In genomic region chr11:112828553-112829287, GRCm38 (mm10) we compare ENCODE assay signal across 28 mouse cellular contexts. TPM values are rescaled to one million over a fixed set of nuclear protein-coding genes. Genes with fewer than 3 reads are reported as not detected.
DNase-seq lines count a peak whose midpoint lies in the region; ATAC-seq and TF ChIP-seq lines count a peak whose summit lies in the region.
"Had no signal": no experiment of that assay in that cellular context is flagged by ENCODE, and none has a peak within 500 bp of the region (broad histone marks: within the 10 kb centered on the region; RNA-seq: fewer than 3 reads in every experiment).

No protein-coding gene starts in this region.

- no peak for TF ChIP-seq EP300 in lung, postnatal 0 days (IDR thresholded peaks at IDR 0.05)
- TF ChIP-seq EP300 in stomach, postnatal 0 days (optimal IDR thresholded peaks at IDR 0.05) = no peak

- H3K36me3 ChIP-seq in lung, embryonic 14.5 days (ENCODE audit: insufficient read depth) = no peaks in the 10 kb centered on the region
- H3K36me3 ChIP-seq in lung, postnatal 0 days (ENCODE audit: insufficient read depth, low read length) = no peaks in the 10 kb centered on the region
- no peaks in the 10 kb centered on the region for H3K36me3 ChIP-seq in stomach, embryonic 15.5 days
- H3K36me3 ChIP-seq in stomach, postnatal 0 days (ENCODE audit: control insufficient read depth, insufficient read depth, low read length) = no peaks in the 10 kb centered on the region
- H3K36me3 ChIP-seq: embryonic facial prominence, embryonic 10.5 days; embryonic facial prominence, embryonic 13.5 days; heart, embryonic 12.5 days; heart, embryonic 15.5 days; hindbrain, embryonic 10.5 days; hindbrain, embryonic 13.5 days had no signal

- no peak for TF ChIP-seq CTCF in lung, embryonic 14.5 days (IDR thresholded peaks at IDR 0.05; ENCODE audit: low read depth)
- no peak for TF ChIP-seq CTCF in lung, postnatal 0 days (IDR thresholded peaks at IDR 0.05)
- no peak for TF ChIP-seq CTCF in stomach, postnatal 0 days (IDR thresholded peaks at IDR 0.05; ENCODE audit: low read depth)

- no peak overlapping the region for H3K4me3 ChIP-seq in lung, embryonic 14.5 days (ENCODE audit: low read depth, low read length)
- H3K4me3 ChIP-seq in lung, postnatal 0 days (ENCODE audit: low read depth, low read length) = no peak overlapping the region
- no peak overlapping the region for H3K4me3 ChIP-seq in stomach, embryonic 15.5 days (replicated peaks)
- no peak overlapping the region for H3K4me3 ChIP-seq in stomach, postnatal 0 days (ENCODE audit: low read depth, low read length)
- H3K4me3 ChIP-seq: embryonic facial prominence, embryonic 10.5 days; embryonic facial prominence, embryonic 13.5 days; erythroblast, embryonic 14.5 days; forebrain, embryonic 13.5 days; heart, embryonic 12.5 days; heart, embryonic 15.5 days; hindbrain, embryonic 10.5 days; hindbrain, embryonic 13.5 days had no signal

- H3K4me1 ChIP-seq in lung, embryonic 14.5 days (ENCODE audit: insufficient read depth) = peaks cover 3% of the 10 kb centered on the region; the same call in 1 of the 2 replicates
- no peaks in the 10 kb centered on the region for H3K4me1 ChIP-seq in lung, postnatal 0 days (ENCODE audit: insufficient read depth, low read depth, low read length)
- no peaks in the 10 kb centered on the region for H3K4me1 ChIP-seq in stomach, embryonic 15.5 days
- no peaks in the 10 kb centered on the region for H3K4me1 ChIP-seq in stomach, postnatal 0 days (replicated peaks; ENCODE audit: control insufficient read depth, insufficient read depth)
- H3K4me1 ChIP-seq: heart, embryonic 12.5 days; heart, embryonic 15.5 days had no signal

- peak; percentile 40 for DNase-seq in lung, embryonic 14.5 days
- DNase-seq in lung, postnatal 0 days (ENCODE audit: low spot score) = no peak
- no peak for DNase-seq in stomach, postnatal 0 days (ENCODE audit: low spot score)
- DNase-seq in large intestine, adult 2 months (ENCODE audit: low read depth, low spot score) = peak; percentile 63
- no peak for DNase-seq in frontal cortex, postnatal 36 days (ENCODE audit: low spot score in 2 of 2)
- DNase-seq: adrenal gland, adult 8-10 months; adrenal gland, postnatal 25 days; cerebellum, adult 11-12 months; cerebellum, adult 8-10 months; cerebellum, postnatal 10 days; cerebellum, postnatal 36 days; embryo, embryonic 11 days; gastrocnemius, postnatal 25 days; heart, adult 18-20 months; heart, postnatal 10 days; heart, postnatal 36 days had no signal

- no peak for ATAC-seq in lung, embryonic 14.5 days (ENCODE audit: insufficient read depth)
- no peak for ATAC-seq in lung, postnatal 0 days
- ATAC-seq in stomach, embryonic 15.5 days (ENCODE audit: insufficient read depth, low FRiP score, low read depth) = 0 out of 2 replicates have a peak, but pooled peaks have one; percentile 50
- ATAC-seq in stomach, postnatal 0 days (ENCODE audit: low FRiP score, low TSS enrichment) = no peak
- ATAC-seq: activated CD4-positive, CD25-positive, alpha-beta regulatory T cell, adult 4 months; forebrain, embryonic 13.5 days; forebrain, embryonic 16.5 days; hindbrain, embryonic 16.5 days had no signal

- no peak overlapping the region for H3K4me2 ChIP-seq in lung, embryonic 14.5 days
- H3K4me2 ChIP-seq in lung, postnatal 0 days (replicated peaks; ENCODE audit: low read depth, low read length) = no peak overlapping the region
- no peak overlapping the region for H3K4me2 ChIP-seq in stomach, embryonic 15.5 days
- no peak overlapping the region for H3K4me2 ChIP-seq in stomach, postnatal 0 days (replicated peaks; ENCODE audit: low read depth)
- H3K4me2 ChIP-seq: embryonic facial prominence, embryonic 13.5 days; forebrain, embryonic 13.5 days; heart, embryonic 12.5 days; heart, embryonic 15.5 days; hindbrain, embryonic 13.5 days had no signal

- H3K9ac ChIP-seq in lung, embryonic 14.5 days = no peak overlapping the region
- H3K9ac ChIP-seq in lung, postnatal 0 days (replicated peaks; ENCODE audit: low read depth) = no peak overlapping the region
- H3K9ac ChIP-seq in stomach, embryonic 15.5 days = no peak overlapping the region
- H3K9ac ChIP-seq in stomach, postnatal 0 days (ENCODE audit: low read length) = no peak overlapping the region
- H3K9ac ChIP-seq: embryonic facial prominence, embryonic 13.5 days; forebrain, embryonic 13.5 days; heart, embryonic 12.5 days; heart, embryonic 15.5 days; hindbrain, embryonic 13.5 days had no signal

- 53% methylated on average over 9 of the region's 9 CpGs for WGBS in lung, embryonic 14.5 days
- 41% methylated on average over 9 of the region's 9 CpGs for WGBS in lung, postnatal 0 days
- WGBS in stomach, embryonic 15.5 days = 60% methylated on average over 9 of the region's 9 CpGs
- 68% methylated on average over 9 of the region's 9 CpGs for WGBS in stomach, postnatal 0 days
- 19% methylated on average over 9 of the region's 9 CpGs for WGBS in large intestine, adult 2 months

- no peaks in the 10 kb centered on the region for H3K27me3 ChIP-seq in lung, embryonic 14.5 days (ENCODE audit: insufficient read depth, low read length)
- no peaks in the 10 kb centered on the region for H3K27me3 ChIP-seq in lung, postnatal 0 days (replicated peaks; ENCODE audit: insufficient read depth, low read length)
- H3K27me3 ChIP-seq in stomach, embryonic 15.5 days (replicated peaks) = no peaks in the 10 kb centered on the region
- no peaks in the 10 kb centered on the region for H3K27me3 ChIP-seq in stomach, postnatal 0 days (ENCODE audit: control insufficient read depth, insufficient read depth, low read length)
- H3K27me3 ChIP-seq: embryonic facial prominence, embryonic 13.5 days; forebrain, embryonic 13.5 days; hindbrain, embryonic 13.5 days had no signal

- H3K9me3 ChIP-seq in lung, embryonic 14.5 days (ENCODE audit: low read depth, low read length) = no peaks in the 10 kb centered on the region
- no peaks in the 10 kb centered on the region for H3K9me3 ChIP-seq in lung, postnatal 0 days (ENCODE audit: low read length)
- H3K9me3 ChIP-seq in stomach, embryonic 15.5 days = no peaks in the 10 kb centered on the region
- no peaks in the 10 kb centered on the region for H3K9me3 ChIP-seq in stomach, postnatal 0 days (ENCODE audit: control insufficient read depth, low read length)
- H3K9me3 ChIP-seq: embryonic facial prominence, embryonic 10.5 days; embryonic facial prominence, embryonic 13.5 days; forebrain, embryonic 13.5 days; heart, embryonic 12.5 days; heart, embryonic 15.5 days; hindbrain, embryonic 10.5 days; hindbrain, embryonic 13.5 days had no signal

- no peak overlapping the region for H3K27ac ChIP-seq in lung, embryonic 14.5 days (ENCODE audit: low read depth)
- H3K27ac ChIP-seq in lung, postnatal 0 days (ENCODE audit: low read length) = no peak overlapping the region
- H3K27ac ChIP-seq in stomach, embryonic 15.5 days = no peak overlapping the region
- no peak overlapping the region for H3K27ac ChIP-seq in stomach, postnatal 0 days (replicated peaks)
- H3K27ac ChIP-seq: embryonic facial prominence, embryonic 10.5 days; embryonic facial prominence, embryonic 13.5 days; forebrain, embryonic 13.5 days; heart, embryonic 15.5 days; hindbrain, embryonic 13.5 days had no signal

RNA-seq across cellular contexts. Expression of gene Sox9, which starts 46.7 kb away (rescaled TPM):
- 75.7 and 81.6 TPM in 2 replicates for polyA plus RNA-seq in lung, embryonic 14.5 days (2014; fragmentation: Nextera tagmentation; extraction: Ambion mirVana)
- polyA plus RNA-seq in lung, postnatal 0 days (2015; fragmentation: Nextera tagmentation; extraction: Ambion mirVana) = 8.5 and 9.0 TPM in 2 replicates
- polyA plus RNA-seq in stomach, embryonic 15.5 days (2015; fragmentation: Nextera tagmentation; extraction: Ambion mirVana) = 42.0 and 50.9 TPM in 2 replicates
- 26.7 and 27.0 TPM in 2 replicates for polyA plus RNA-seq in stomach, postnatal 0 days (2015; fragmentation: Nextera tagmentation; extraction: Ambion mirVana)
- polyA plus RNA-seq in large intestine, adult 2 months (2012; rRNA removed) = 7.5 and 10.3 TPM in 2 replicates
- polyA plus RNA-seq: activated CD4-positive, CD25-positive, alpha-beta regulatory T cell, adult 4 months; erythroblast, embryonic 14.5 days had no signal

Comparison
In these comparisons a context has a peak if more than half of its experiments do, and no peak if none do; other contexts are left out.
1. DNase-seq: peak in lung, embryonic 14.5 days (single experiment) and large intestine, adult 2 months (single experiment); none in lung, postnatal 0 days (single experiment), stomach, postnatal 0 days (single experiment) and frontal cortex, postnatal 36 days (0 of 2).